Mouse (Mus musculus) kidney, postnatal 4 days (tissue): ENCODE measurements around the gene Smtnl1.
"Not testable (repeated sequence)": the region's sequence is repeated elsewhere in the genome, so short reads cannot be mapped to it uniquely, and the experiment has no call there.

Experiments
- DNase-seq, 2 experiments: peaks; one replicate each; pipeline ENCODE4 v3.0.0; 2021; ENCODE audit warnings: mixed read lengths in 2 of 2

The Smtnl1 gene

GRCm38 (mm10) chr2:84837817-84838592, 15.6 kb upstream of the Smtnl1 start:
- no peak for DNase-seq

- no peak for DNase-seq
Observed at GRCm38 (mm10) chr2:84837107-84837506, 14.7 kb upstream of the Smtnl1 start.

- DNase-seq: peak; percentile 83 to 87
Observed at GRCm38 (mm10) chr2:84831666-84832391, 9.4 kb upstream of the Smtnl1 start.

- peak in 1 of 2 experiments; percentile 42 for DNase-seq
Observed at GRCm38 (mm10) chr2:84827283-84827920, 5.0 kb upstream of the Smtnl1 start.

GRCm38 (mm10) chr2:84826488-84827282, 4.2 kb upstream of the Smtnl1 start, which contains the start of gene Timm10:
Timm10 (plus strand) TSS chr2:84826997.
- peak; percentile 82 to 91 for DNase-seq

- DNase-seq: no peak
Observed at GRCm38 (mm10) chr2:84823237-84823636, 785 bp upstream of the Smtnl1 start.

- no peak for DNase-seq
Observed at GRCm38 (mm10) chr2:84819861-84820260, 2.6 kb downstream of the Smtnl1 start.

GRCm38 (mm10) chr2:84812676-84813075, 9.8 kb downstream of the Smtnl1 start:
- no peak for DNase-seq

GRCm38 (mm10) chr2:84811880-84812279, 10.6 kb downstream of the Smtnl1 start:
- DNase-seq: no peak

GRCm38 (mm10) chr2:84810886-84811577, 11.4 kb downstream of the Smtnl1 start:
- DNase-seq: peak; percentile 91 to 93

- no peak for DNase-seq
Observed at GRCm38 (mm10) chr2:84810526-84810885, 11.9 kb downstream of the Smtnl1 start.

- no peak for DNase-seq
Observed at GRCm38 (mm10) chr2:84809330-84809729, 13.1 kb downstream of the Smtnl1 start.

GRCm38 (mm10) chr2:84806546-84806945, 15.9 kb downstream of the Smtnl1 start:
- no peak for DNase-seq

- no peak for DNase-seq
Observed at GRCm38 (mm10) chr2:84803963-84804362, 18.5 kb downstream of the Smtnl1 start.

GRCm38 (mm10) chr2:84801223-84801622, 21.2 kb downstream of the Smtnl1 start:
- DNase-seq: not testable (repeated sequence)

- no peak for DNase-seq
Observed at GRCm38 (mm10) chr2:84800304-84800703, 22.1 kb downstream of the Smtnl1 start.

- peak; percentile 69 to 81 for DNase-seq
Observed at GRCm38 (mm10) chr2:84799041-84799561, 23.4 kb downstream of the Smtnl1 start.

GRCm38 (mm10) chr2:84798493-84798921, 23.9 kb downstream of the Smtnl1 start, which contains the start of gene Ube2l6:
Ube2l6 (plus strand) TSS chr2:84798828.
- DNase-seq: peak; percentile 79 to 86

- DNase-seq: peak; percentile 85 to 88
Observed at GRCm38 (mm10) chr2:84797833-84798492, 24.5 kb downstream of the Smtnl1 start.

GRCm38 (mm10) chr2:84793871-84794270, 28.6 kb downstream of the Smtnl1 start:
- no peak for DNase-seq

- DNase-seq: no peak
Observed at GRCm38 (mm10) chr2:84793154-84793553, 29.3 kb downstream of the Smtnl1 start.
